Mouse (Mus musculus): ENCODE results near the gene Ninj2. TPM values are rescaled to one million over a fixed set of nuclear protein-coding genes. Genes with fewer than 3 reads are reported as not detected.
"Not testable (repeated sequence)": the region's sequence is repeated elsewhere in the genome, so short reads cannot be mapped to it uniquely, and the experiment has no call there.

Gene Ninj2
- total RNA-seq, 2 experiments from 2014 or later, result not detected

DNA sequence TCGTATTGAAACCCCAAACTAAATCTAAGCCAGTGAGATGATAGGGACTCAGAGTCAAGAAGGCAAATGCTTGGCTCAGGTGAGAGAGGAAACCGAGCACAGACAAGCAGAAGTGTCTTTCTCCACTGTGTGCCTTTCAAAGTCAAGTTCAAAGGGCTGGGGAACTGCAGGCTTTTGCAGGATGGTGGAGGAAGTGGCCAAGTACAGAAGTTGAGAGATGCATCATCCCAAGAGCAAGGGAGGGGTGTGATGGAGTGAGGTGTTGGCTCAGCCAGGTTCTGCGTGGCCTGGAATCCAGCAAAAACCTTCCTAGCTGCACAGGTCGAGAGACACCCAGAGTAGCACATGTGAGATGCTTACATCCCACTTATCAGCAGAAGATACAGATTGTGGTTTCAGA lies 11.6 kb upstream of the Ninj2 start:
- DNase-seq, result no peak
- Histone ChIP-seq H3K27ac (no peak overlapping the region), H3K4me3 (no peak overlapping the region)
- intact Hi-C loops (cut with DNase I), result no loop called here
- no peak for TF ChIP-seq CTCF (IDR thresholded peaks at IDR 0.05)

DNA sequence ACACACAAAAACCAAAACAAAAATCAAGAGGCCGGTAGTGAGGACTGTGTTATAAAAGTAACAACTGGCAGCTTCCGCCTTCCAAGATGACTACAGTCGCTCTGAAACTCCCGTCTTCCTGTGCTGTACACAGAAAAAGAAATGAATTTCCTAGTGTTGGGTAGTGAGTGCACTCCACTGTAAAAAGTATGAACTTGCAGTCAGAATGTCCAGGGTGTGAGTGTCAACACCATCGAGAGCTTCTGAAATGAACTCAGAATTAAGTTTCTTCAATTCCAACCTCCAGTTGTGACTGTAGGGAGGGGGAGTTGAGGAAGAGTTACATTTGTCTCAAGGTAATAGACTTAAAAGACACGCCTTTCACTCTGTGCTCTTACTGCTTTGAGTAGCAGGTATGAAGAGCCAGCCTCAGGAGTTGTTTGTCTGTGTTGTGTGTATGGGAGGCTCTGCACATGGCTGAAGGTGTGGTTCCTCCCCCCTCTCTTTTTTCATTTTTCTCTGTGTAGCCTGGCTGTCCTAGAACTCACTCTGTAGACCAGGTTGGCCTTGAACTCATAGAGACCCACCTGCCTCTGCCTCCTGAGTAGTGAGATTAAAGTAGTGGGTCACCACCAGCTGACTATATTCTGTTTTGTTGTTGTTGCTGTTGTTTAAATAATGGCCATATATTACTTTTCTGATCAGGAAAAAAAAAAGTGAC lies 10.7 kb upstream of the Ninj2 start:
- H3K27ac ChIP-seq, result no peak overlapping the region
- DNase-seq, result no peak
- TF ChIP-seq CTCF (IDR thresholded peaks at IDR 0.05), result no peak
- intact Hi-C loops (cut with DNase I), result no loop called here
- no peak overlapping the region for H3K4me3 ChIP-seq

DNA sequence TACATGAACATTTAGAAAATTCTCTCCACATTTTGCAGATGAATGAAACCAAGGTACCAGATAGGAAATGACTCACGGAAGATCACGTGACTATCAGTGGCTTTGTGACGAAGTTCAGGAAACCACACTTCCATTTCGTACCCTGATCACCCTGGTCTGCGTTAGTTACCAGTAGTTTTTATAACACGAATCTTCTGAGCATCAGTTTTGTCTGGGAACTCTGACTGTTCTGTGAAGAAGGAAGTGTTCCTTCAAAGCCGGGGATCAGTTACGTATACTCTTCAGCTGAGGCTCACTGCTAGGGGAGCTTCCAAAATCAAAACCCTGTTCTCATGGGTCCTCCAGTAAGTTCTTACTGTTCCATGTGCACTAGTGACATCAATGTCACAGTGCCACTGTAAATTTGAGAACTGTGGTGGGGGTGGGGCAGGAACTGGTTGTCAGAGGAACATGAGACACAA lies 10.2 kb upstream of the Ninj2 start:
- Histone ChIP-seq H3K27ac (no peak overlapping the region), H3K4me3 (no peak overlapping the region)
- TF ChIP-seq CTCF (IDR thresholded peaks at IDR 0.05), result no peak
- no peak for DNase-seq
- intact Hi-C loops (cut with DNase I), result no loop called here

DNA sequence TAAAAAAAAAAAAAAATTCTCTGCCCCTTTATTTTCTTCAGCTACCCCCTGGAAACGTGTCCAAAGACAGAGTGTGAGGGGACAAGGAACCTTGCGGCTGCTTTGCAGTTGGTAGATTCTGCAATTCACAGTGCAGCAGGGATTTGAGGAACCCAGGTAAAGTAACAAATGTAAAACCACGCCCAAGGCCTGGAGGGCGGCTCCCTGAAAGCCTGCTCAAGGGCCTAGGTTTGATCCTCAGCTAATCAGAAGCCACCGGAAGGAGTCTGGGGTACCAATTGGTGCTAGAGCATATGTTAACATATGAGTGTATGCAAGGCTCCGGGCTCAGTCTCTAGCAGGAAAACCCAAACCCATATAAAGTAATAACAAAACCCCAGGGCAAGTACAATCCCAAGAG lies 9.7 kb upstream of the Ninj2 start:
- TF ChIP-seq CTCF (IDR thresholded peaks at IDR 0.05), result no peak
- no peak for DNase-seq
- intact Hi-C loops (cut with DNase I), result no loop called here
- no peak overlapping the region for H3K27ac ChIP-seq
- no peak overlapping the region for H3K4me3 ChIP-seq

DNA sequence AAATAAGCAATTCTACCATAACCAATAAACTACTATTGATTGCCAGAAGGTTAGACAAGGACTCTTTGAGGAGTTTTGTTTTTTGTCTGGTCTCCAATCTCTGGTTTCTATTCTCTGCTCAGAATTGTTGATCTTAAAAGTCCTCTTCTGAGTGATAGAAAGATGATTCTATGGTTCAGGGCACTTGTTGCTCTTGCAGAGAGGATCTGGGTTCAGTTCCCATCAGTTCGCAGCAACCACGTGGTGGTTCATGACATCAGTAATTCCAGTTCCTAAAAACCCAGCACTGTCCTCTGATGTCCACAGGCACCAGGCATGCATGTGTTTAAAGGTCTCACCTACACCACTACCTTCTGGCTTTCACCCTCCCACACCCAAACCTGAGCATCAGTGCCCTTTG lies 8.2 kb upstream of the Ninj2 start:
- no peak for TF ChIP-seq CTCF (IDR thresholded peaks at IDR 0.05)
- intact Hi-C loops (cut with DNase I), result no loop called here
- no peak for DNase-seq
- H3K4me3 ChIP-seq, result no peak overlapping the region
- H3K27ac ChIP-seq, result no peak overlapping the region

DNA sequence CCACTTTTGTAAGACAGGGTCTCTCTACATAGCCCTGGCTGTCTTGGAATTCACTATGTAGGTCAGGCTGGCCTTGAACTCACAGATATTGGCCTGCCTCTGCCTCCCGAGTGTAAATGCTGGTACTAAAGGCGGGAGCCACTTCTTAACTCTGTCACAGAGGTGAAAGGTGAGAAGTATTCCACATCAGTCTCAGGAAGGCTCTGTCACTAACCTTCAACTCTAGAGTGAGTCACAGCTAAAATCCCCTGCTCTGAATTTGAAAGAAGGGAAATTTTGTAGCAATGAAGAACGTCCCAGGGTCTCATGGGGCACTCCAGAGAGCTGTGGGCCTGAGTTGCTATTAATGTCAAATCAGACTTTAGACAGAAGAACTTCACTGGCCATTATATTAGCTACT lies 7.3 kb upstream of the Ninj2 start:
- H3K4me3 ChIP-seq, result no peak overlapping the region
- no peak for TF ChIP-seq CTCF (IDR thresholded peaks at IDR 0.05)
- intact Hi-C loops (cut with DNase I), result no loop called here
- DNase-seq, result no peak
- H3K27ac ChIP-seq, result no peak overlapping the region

DNA sequence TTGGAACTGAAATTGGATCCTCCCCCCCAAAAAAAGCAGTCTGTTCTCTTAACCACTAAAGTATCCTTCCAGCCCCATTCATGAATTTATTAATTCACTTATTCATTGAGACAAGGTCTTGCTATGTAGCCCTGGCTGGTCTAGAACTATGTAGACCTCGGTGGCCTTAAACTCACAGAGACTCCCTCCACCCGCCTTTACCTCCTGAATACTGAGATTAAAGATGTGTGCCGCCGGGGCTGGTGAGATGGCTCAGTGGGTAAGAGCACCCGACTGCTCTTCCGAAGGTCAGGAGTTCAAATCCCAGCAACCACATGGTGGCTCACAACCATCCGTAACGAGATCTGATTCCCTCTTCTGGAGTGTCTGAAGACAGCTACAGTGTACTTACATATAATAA lies 6.1 kb upstream of the Ninj2 start:
- H3K4me3 ChIP-seq; H3K27ac ChIP-seq; intact Hi-C loops (cut with DNase I); DNase-seq: not testable (repeated sequence)

DNA sequence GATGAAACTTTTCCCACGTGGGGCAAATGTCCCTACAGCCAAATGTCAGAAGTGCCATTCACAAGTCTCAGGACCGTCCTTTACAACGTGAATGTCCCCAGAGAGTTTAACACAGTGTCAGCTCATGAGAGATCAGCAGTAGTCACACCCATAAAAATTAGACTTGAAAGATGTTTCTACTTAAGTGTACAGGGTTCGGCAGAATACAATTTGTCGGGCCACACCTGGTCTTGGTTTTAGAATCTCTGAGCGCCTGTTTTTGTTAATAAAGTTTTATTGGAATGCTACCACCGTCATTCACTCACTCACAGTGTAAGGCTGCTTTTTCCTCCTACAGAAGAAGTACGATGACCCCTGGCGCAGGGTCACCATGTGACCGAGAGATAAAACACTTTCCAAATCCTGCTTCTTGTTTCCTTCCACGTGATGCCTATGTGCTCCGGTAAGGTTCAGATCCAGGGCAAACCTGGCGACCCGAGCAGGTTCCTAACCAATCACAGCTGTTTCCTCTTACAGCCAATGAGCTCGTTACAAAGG lies 2.4 kb upstream of the Ninj2 start:
- Histone ChIP-seq H3K4me3 (peak overlapping the region; percentile 13; the same call in 1 of the 2 replicates), H3K27ac (no peak overlapping the region)
- intact Hi-C loops (cut with DNase I), result no loop called here
- no peak for TF ChIP-seq CTCF (IDR thresholded peaks at IDR 0.05)
- DNase-seq, result no peak

DNA sequence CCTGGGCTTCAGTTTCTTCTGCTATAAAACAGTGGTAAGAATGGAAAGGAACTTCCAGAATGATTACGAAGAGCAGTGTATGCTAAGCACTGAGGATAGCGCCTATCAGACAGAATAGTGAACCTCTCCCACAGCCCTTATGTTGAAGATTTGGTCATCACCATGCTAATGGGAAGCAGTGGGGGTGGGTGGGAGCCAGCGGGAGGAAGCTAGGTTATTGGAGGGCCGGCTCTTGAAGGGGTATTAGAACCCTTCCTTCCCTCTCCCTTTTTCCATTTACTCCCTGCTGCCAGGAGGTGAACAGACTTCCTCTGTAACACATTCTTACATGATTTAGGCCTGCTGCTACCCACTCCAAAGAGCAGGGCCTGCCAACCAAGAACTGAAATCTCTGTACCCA lies 1.2 kb upstream of the Ninj2 start:
- no peak for TF ChIP-seq CTCF (IDR thresholded peaks at IDR 0.05)
- intact Hi-C loops (cut with DNase I), result no loop called here
- Histone ChIP-seq H3K4me3 (no peak overlapping the region), H3K27ac (peak overlapping the region; percentile 21; the same call in 1 of the 2 replicates)
- no peak for DNase-seq

DNA sequence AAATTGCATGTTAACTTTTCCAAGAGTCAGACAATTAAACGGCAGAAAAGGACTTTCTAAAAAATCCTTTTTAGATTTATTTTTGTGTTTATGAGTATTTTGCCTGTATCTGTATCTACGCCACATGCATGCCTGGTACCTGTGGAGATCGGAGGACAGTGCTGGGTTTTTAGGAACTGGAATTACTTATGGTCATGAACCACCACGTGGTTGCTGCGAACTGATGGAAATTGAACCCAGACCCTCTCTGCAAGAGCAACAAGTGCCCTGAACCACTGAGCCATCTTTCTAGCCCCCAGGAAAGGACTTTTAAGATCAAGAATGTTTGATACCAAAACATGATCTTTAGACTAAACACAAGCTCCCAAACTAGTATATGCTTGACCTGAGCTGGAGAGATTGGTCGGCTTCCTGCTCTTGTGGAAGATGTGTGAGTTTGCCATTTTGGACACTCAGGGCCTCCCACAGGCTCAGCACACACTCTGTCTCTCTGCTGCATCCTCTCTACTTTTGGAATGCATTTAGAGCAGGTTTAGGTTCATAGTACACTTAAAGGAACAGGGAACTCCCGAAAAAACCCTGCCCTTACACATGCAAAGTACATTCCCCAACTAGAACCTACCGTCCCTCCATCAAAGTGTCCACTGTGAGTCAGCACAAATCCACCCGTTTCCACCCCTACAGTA lies 1.1 kb downstream of the Ninj2 start:
- no peak for DNase-seq
- no peak overlapping the region for H3K4me3 ChIP-seq
- no peak for TF ChIP-seq CTCF (IDR thresholded peaks at IDR 0.05)
- no peak overlapping the region for H3K27ac ChIP-seq
- intact Hi-C loops (cut with DNase I), result no loop called here

DNA sequence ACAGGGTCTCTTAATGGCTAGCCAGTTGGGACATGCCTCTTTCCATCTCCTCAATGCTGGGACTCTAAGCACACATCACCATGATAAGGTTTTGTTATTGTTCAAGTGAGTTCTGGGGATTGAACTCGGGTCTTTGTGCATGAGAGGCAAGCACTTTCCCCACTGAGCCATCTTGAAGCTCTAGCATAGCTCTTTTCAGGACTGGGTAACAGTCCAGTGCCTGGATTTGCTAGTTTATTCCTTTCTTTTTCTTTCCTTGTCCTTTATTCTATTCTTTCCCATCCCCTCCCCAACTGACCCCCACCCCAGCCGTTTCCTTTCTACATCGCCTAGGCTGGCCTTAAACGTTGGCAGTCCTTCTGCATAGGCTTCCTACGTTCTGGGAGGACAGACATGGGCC lies 1.9 kb downstream of the Ninj2 start:
- Histone ChIP-seq H3K27ac (no peak overlapping the region), H3K4me3 (no peak overlapping the region)
- intact Hi-C loops (cut with DNase I), result no loop called here
- no peak for DNase-seq
- TF ChIP-seq CTCF (IDR thresholded peaks at IDR 0.05), result no peak

DNA sequence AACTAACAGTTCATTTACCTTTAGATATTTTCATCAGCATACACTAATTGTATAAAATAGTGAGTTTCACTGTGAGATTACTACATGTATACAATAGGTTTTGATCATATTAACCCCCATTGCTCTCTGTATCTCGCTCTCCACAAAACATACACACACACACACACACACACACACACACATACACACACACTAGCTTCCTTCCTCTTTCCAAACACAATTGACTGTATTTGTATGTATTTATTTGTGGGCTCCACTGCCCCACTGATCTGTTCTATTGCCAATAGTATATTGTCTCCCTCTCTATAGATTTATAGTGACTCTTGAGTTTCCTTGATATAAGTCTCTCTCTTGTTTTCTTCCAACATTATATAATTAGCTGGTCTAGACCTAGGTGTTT lies 2.4 kb downstream of the Ninj2 start:
- intact Hi-C loops (cut with DNase I), result no loop called here
- no peak for DNase-seq
- no peak for TF ChIP-seq CTCF (IDR thresholded peaks at IDR 0.05)

DNA sequence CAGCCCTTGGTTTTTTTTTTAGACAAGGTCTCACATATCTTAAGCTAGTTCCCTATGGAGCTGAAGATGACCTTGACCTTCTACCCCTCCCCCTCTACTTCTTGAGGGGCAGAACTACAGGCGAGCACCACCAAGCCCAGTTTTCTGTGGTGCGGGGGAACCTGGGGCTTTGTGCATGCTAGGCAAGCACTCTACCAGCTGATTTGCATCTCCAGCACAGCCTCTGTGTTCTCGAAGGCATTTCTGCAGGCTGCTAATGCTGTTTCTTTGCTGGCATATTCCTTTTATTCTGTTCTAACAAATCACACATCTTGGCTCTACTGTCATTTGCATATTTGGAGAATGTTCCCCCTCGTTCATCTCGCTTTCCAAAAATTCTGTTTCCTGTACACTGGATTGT lies 6.2 kb downstream of the Ninj2 start:
- Histone ChIP-seq H3K4me3 (no peak overlapping the region), H3K27ac (no peak overlapping the region)
- intact Hi-C loops (cut with DNase I), result no loop called here
- TF ChIP-seq CTCF (IDR thresholded peaks at IDR 0.05), result no peak
- no peak for DNase-seq

More for the DNA sequence above, 2.4 kb downstream of the Ninj2 start:
- H3K4me3 ChIP-seq, result no peak overlapping the region
- no peak overlapping the region for H3K27ac ChIP-seq
